ENCODE assay signal across 8 mouse cellular contexts in the genomic region with DNA sequence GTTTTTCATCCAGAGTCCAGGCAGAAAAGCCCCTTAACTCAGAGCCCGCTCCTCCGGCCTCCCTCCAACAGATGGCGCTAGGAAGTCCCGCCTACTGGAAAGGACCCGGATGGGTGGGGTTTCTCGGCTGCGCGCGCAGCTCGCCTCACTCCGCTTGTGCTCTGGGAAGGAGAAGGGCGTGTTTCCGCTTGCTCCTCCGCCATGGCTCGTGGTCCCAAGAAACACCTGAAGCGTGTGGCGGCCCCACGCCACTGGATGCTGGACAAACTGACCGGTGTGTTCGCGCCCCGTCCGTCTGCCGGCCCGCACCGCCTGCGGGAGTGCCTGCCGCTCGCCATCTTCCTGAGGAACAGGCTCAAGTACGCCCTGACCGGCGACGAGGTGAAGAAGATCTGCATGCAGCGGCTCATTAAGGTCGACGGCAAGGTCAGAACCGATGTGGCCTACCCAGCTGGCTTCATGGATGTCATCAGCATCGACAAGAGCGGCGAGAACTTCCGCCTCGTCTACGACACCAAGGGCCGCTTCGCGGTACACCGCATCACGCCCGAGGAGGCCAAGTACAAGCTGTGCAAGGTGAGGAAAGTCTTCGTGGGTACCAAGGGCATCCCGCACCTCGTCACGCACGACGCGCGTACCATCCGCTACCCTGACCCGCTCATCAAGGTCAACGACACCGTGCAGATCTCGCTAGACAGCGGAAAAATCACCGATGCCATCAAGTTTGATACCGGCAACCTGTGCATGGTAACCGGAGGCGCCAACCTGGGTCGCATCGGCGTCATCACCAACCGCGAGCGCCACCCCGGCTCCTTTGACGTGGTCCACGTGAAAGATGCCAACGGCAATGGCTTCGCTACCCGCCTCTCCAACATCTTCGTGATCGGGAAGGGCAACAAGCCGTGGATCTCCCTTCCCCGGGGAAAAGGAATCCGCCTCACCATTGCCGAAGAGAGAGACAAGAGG.
DNase-seq lines count a peak whose midpoint lies in the region; ATAC-seq and TF ChIP-seq lines count a peak whose summit lies in the region.

No protein-coding gene starts in this region.

- H3K9ac ChIP-seq in forebrain, embryonic 11.5 days (ENCODE audit: low read length): peak overlapping the region; percentile 44; the same call in 1 of the 2 replicates

- no peaks in the 10 kb centered on the region for H3K27me3 ChIP-seq in forebrain, embryonic 11.5 days (ENCODE audit: control insufficient read depth, insufficient read depth, low read length)

- H3K4me2 ChIP-seq in forebrain, embryonic 11.5 days (ENCODE audit: low read depth, low read length, severe bottlenecking): peak overlapping the region; percentile 46

- H3K36me3 ChIP-seq in forebrain, embryonic 11.5 days (ENCODE audit: control insufficient read depth, insufficient read depth, low read length): no peaks in the 10 kb centered on the region; the same call in 1 of the 2 replicates

- peak overlapping the region; percentile 32 for H3K4me3 ChIP-seq in forebrain, embryonic 11.5 days (ENCODE audit: low read depth, low read length)
- H3K4me3 ChIP-seq in layer of hippocampus, adult 2 months: peak overlapping the region; percentile 49

- peak; percentile 64 for TF ChIP-seq CTCF in layer of hippocampus, adult 2 months (conservative IDR thresholded peaks at IDR 0.05)

- H3K27ac ChIP-seq in forebrain, embryonic 11.5 days (ENCODE audit: low read depth, low read length): no peak overlapping the region
- 0 out of 2 replicates have a peak overlapping the region, but pooled peaks have one; percentile 68 for H3K27ac ChIP-seq in layer of hippocampus, adult 2 months

- peak; percentile 96 for DNase-seq in ZHBTc4 (ENCODE audit: low read depth, low spot score)
- peak; percentile 28 for DNase-seq in c-Kit-positive CD71-positive TER-119-negative erythroid progenitor cells, embryonic 14.5 days (ENCODE audit: low read depth)
- DNase-seq in forebrain, embryonic 11.5 days (ENCODE audit: low spot score): peak; percentile 86
- DNase-seq in heart, postnatal 4 days: peak; percentile 89
- DNase-seq in layer of hippocampus, adult 2 months (ENCODE audit: low spot score in 2 of 2): peak in 1 of 2 experiments; percentile 71
- DNase-seq in lung, postnatal 25 days (ENCODE audit: low spot score): peak; percentile 38
- peak; percentile 4 for DNase-seq in spleen, adult 12 weeks (ENCODE audit: low spot score)

- WGBS in forebrain, embryonic 11.5 days: 39% methylated on average over 85 of the region's 85 CpGs

- peak; percentile 63 for ATAC-seq in forebrain, embryonic 11.5 days (replicated peaks; ENCODE audit: low FRiP score)
- no peak for ATAC-seq in activated CD4-positive, CD25-positive, alpha-beta regulatory T cell, adult 4 months

- peaks cover 3% of the 10 kb centered on the region; the same call in 1 of the 2 replicates for H3K9me3 ChIP-seq in forebrain, embryonic 11.5 days (ENCODE audit: control insufficient read depth, low read length)

- H3K4me1 ChIP-seq in forebrain, embryonic 11.5 days (replicated peaks; ENCODE audit: control insufficient read depth, insufficient read depth, low read length): no peaks in the 10 kb centered on the region
